Mouse (Mus musculus): ENCODE measurements around the gene Wdr91. TPM values are rescaled to one million over a fixed set of nuclear protein-coding genes. Genes with fewer than 3 reads are reported as not detected.
A peak's percentile ranks its signal among the peaks of the same experiment; 100 is the strongest.

Wdr91 gene
- polyA plus RNA-seq, 1 experiment from 2014 or later = 16.2 TPM

GRCm38 (mm10) chr6:34948461-34948860 lies 37.8 kb upstream of the Wdr91 start:
- no peaks in the 10 kb centered on the region for H3K4me1 ChIP-seq (ENCODE audit: insufficient read depth)
- no peaks in the 10 kb centered on the region for H3K36me3 ChIP-seq (ENCODE audit: insufficient read depth)
- no peak overlapping the region for H3K27ac ChIP-seq (ENCODE audit: low read depth)
- ATAC-seq (ENCODE audit: insufficient read depth) (no peak), DNase-seq (no peak)
- H3K4me3 ChIP-seq (ENCODE audit: low read depth, low read length) = no peak overlapping the region
- H3K9me3 ChIP-seq (ENCODE audit: low read depth, low read length) = no peaks in the 10 kb centered on the region
- WGBS = 21% methylated on average over 11 of the region's 11 CpGs
- no peak overlapping the region for H3K9ac ChIP-seq
- no peaks in the 10 kb centered on the region for H3K27me3 ChIP-seq (ENCODE audit: insufficient read depth, low read length)
- peak overlapping the region; percentile 50; the same call in 1 of the 2 replicates for H3K4me2 ChIP-seq
- TF ChIP-seq CTCF (IDR thresholded peaks at IDR 0.05; ENCODE audit: low read depth) = no peak

- Histone ChIP-seq H3K4me2 (no peak overlapping the region), H3K36me3 (ENCODE audit: insufficient read depth) (no peaks in the 10 kb centered on the region), H3K4me3 (ENCODE audit: low read depth, low read length) (no peak overlapping the region), H3K9ac (no peak overlapping the region), H3K4me1 (ENCODE audit: insufficient read depth) (no peaks in the 10 kb centered on the region), H3K27ac (ENCODE audit: low read depth) (no peak overlapping the region), H3K27me3 (ENCODE audit: insufficient read depth, low read length) (no peaks in the 10 kb centered on the region), H3K9me3 (ENCODE audit: low read depth, low read length) (no peaks in the 10 kb centered on the region)
- ATAC-seq (ENCODE audit: insufficient read depth) (no peak), DNase-seq (no peak)
- TF ChIP-seq CTCF (IDR thresholded peaks at IDR 0.05; ENCODE audit: low read depth) = no peak
- WGBS = 79% methylated on average over 1 of the region's 1 CpGs
Measured at GRCm38 (mm10) chr6:34946486-34947079, 35.9 kb upstream of the Wdr91 start.

- TF ChIP-seq CTCF (IDR thresholded peaks at IDR 0.05; ENCODE audit: low read depth) = no peak
- H3K27me3 ChIP-seq (ENCODE audit: insufficient read depth, low read length) = no peaks in the 10 kb centered on the region
- no peaks in the 10 kb centered on the region for H3K36me3 ChIP-seq (ENCODE audit: insufficient read depth)
- DNase-seq (peak; percentile 37), ATAC-seq (ENCODE audit: insufficient read depth) (no peak)
- H3K4me1 ChIP-seq (ENCODE audit: insufficient read depth) = no peaks in the 10 kb centered on the region
- H3K4me2 ChIP-seq = no peak overlapping the region
- no peak overlapping the region for H3K9ac ChIP-seq
- H3K27ac ChIP-seq (ENCODE audit: low read depth) = no peak overlapping the region
- H3K9me3 ChIP-seq (ENCODE audit: low read depth, low read length) = no peaks in the 10 kb centered on the region
- 57% methylated on average over 5 of the region's 5 CpGs for WGBS
- H3K4me3 ChIP-seq (ENCODE audit: low read depth, low read length) = no peak overlapping the region
Measured at GRCm38 (mm10) chr6:34943499-34943898, 32.8 kb upstream of the Wdr91 start.

GRCm38 (mm10) chr6:34942446-34942845 lies 31.8 kb upstream of the Wdr91 start:
- Histone ChIP-seq H3K4me2 (no peak overlapping the region), H3K27ac (ENCODE audit: low read depth) (no peak overlapping the region), H3K27me3 (ENCODE audit: insufficient read depth, low read length) (no peaks in the 10 kb centered on the region), H3K9me3 (ENCODE audit: low read depth, low read length) (no peaks in the 10 kb centered on the region), H3K9ac (no peak overlapping the region), H3K4me3 (ENCODE audit: low read depth, low read length) (no peak overlapping the region), H3K36me3 (ENCODE audit: insufficient read depth) (no peaks in the 10 kb centered on the region), H3K4me1 (ENCODE audit: insufficient read depth) (no peaks in the 10 kb centered on the region)
- DNase-seq = no peak
- WGBS = 88% methylated on average over 9 of the region's 9 CpGs
- no peak for ATAC-seq (ENCODE audit: insufficient read depth)
- no peak for TF ChIP-seq CTCF (IDR thresholded peaks at IDR 0.05; ENCODE audit: low read depth)

GRCm38 (mm10) chr6:34941496-34941895 lies 30.8 kb upstream of the Wdr91 start:
- H3K9me3 ChIP-seq (ENCODE audit: low read depth, low read length) = no peaks in the 10 kb centered on the region
- H3K27ac ChIP-seq (ENCODE audit: low read depth) = no peak overlapping the region
- H3K4me1 ChIP-seq (ENCODE audit: insufficient read depth) = no peaks in the 10 kb centered on the region
- H3K4me3 ChIP-seq (ENCODE audit: low read depth, low read length) = no peak overlapping the region
- H3K27me3 ChIP-seq (ENCODE audit: insufficient read depth, low read length) = no peaks in the 10 kb centered on the region
- no peak overlapping the region for H3K9ac ChIP-seq
- H3K4me2 ChIP-seq = no peak overlapping the region
- DNase-seq (no peak), ATAC-seq (ENCODE audit: insufficient read depth) (no peak)
- H3K36me3 ChIP-seq (ENCODE audit: insufficient read depth) = no peaks in the 10 kb centered on the region
- TF ChIP-seq CTCF (IDR thresholded peaks at IDR 0.05; ENCODE audit: low read depth) = no peak
- WGBS = 77% methylated on average over 2 of the region's 2 CpGs

- Histone ChIP-seq H3K9me3 (ENCODE audit: low read depth, low read length) (no peaks in the 10 kb centered on the region), H3K27me3 (ENCODE audit: insufficient read depth, low read length) (no peaks in the 10 kb centered on the region), H3K9ac (no peak overlapping the region), H3K4me3 (ENCODE audit: low read depth, low read length) (no peak overlapping the region), H3K27ac (ENCODE audit: low read depth) (no peak overlapping the region), H3K4me1 (ENCODE audit: insufficient read depth) (no peaks in the 10 kb centered on the region), H3K4me2 (no peak overlapping the region), H3K36me3 (ENCODE audit: insufficient read depth) (no peaks in the 10 kb centered on the region)
- DNase-seq (no peak), ATAC-seq (ENCODE audit: insufficient read depth) (no peak)
- no peak for TF ChIP-seq CTCF (IDR thresholded peaks at IDR 0.05; ENCODE audit: low read depth)
- WGBS = 87% methylated on average over 8 of the region's 8 CpGs
Measured at GRCm38 (mm10) chr6:34939451-34939850, 28.8 kb upstream of the Wdr91 start.

GRCm38 (mm10) chr6:34938929-34939325 lies 28.3 kb upstream of the Wdr91 start:
- H3K4me3 ChIP-seq (ENCODE audit: low read depth, low read length) = no peak overlapping the region
- H3K36me3 ChIP-seq (ENCODE audit: insufficient read depth) = no peaks in the 10 kb centered on the region
- no peak overlapping the region for H3K4me2 ChIP-seq
- H3K27me3 ChIP-seq (ENCODE audit: insufficient read depth, low read length) = no peaks in the 10 kb centered on the region
- no peak overlapping the region for H3K27ac ChIP-seq (ENCODE audit: low read depth)
- DNase-seq = no peak
- TF ChIP-seq CTCF (IDR thresholded peaks at IDR 0.05; ENCODE audit: low read depth) = no peak
- H3K9ac ChIP-seq = no peak overlapping the region
- WGBS = 27% methylated on average over 4 of the region's 4 CpGs
- no peak for ATAC-seq (ENCODE audit: insufficient read depth)
- H3K9me3 ChIP-seq (ENCODE audit: low read depth, low read length) = no peaks in the 10 kb centered on the region
- no peaks in the 10 kb centered on the region for H3K4me1 ChIP-seq (ENCODE audit: insufficient read depth)
